Mouse (Mus musculus) MEL (cell line): Measurements from ENCODE around the gene Amotl1. TPM values are rescaled to one million over a fixed set of nuclear protein-coding genes. Genes with fewer than 3 reads are reported as not detected.
A peak's percentile ranks its signal among the peaks of the same experiment; 100 is the strongest.

ENCODE experiments used
- DNase-seq: peaks from one replicate; pipeline ENCODE4 v3.0.0; 2011; ENCODE audit warnings: low read depth, low spot score
- H3K27ac ChIP-seq: 2 replicates; pipeline ENCODE4 v1.5.1; 2012; ENCODE audit warnings: low read depth, mild to moderate bottlenecking, control low read depth, low read length, moderate library complexity; ENCODE audit not compliant: control insufficient read depth
- H3K27me3 ChIP-seq, 2 experiments: fragments of 150-350 bp in 1 of 2; sonication (generic) in 1 of 2; 2 replicates each; pipeline ENCODE4 v1.6.1; 2012; ENCODE audit warnings: low read length in 2 of 2, mild to moderate bottlenecking in 2 of 2, improper control_type of control experiment in 1 of 2, moderate library complexity in 1 of 2; ENCODE audit not compliant: insufficient read depth in 2 of 2, control insufficient read depth in 1 of 2
- H3K36me3 ChIP-seq, 2 experiments: 2 replicates each; pipeline ENCODE4 v1.6.1; 2012 to 2014; ENCODE audit warnings: low read length in 2 of 2, improper control_type of control experiment in 1 of 2, inconsistent platforms in 1 of 2, mild to moderate bottlenecking in 1 of 2; ENCODE audit not compliant: insufficient read depth in 2 of 2, control insufficient read depth in 1 of 2
- H3K4me1 ChIP-seq, 2 experiments: fragments of 150-350 bp in 1 of 2; sonication (generic) in 1 of 2; 2 replicates each; pipeline ENCODE4 v1.6.1; 2012; ENCODE audit warnings: low read length in 2 of 2, improper control_type of control experiment in 1 of 2, mild to moderate bottlenecking in 1 of 2; ENCODE audit not compliant: insufficient read depth in 2 of 2, control insufficient read depth in 1 of 2
- H3K4me3 ChIP-seq, 2 experiments: fragments of 150-350 bp in 1 of 2; sonication (generic) in 1 of 2; 2 replicates each; pipeline ENCODE4 v1.5.1; 2012; ENCODE audit warnings: low read depth in 2 of 2, low read length in 2 of 2, mild to moderate bottlenecking in 2 of 2, moderate library complexity in 2 of 2, control low read depth in 1 of 2, improper control_type of control experiment in 1 of 2; ENCODE audit not compliant: control insufficient read depth in 1 of 2, insufficient read depth in 1 of 2
- H3K79me2 ChIP-seq: 2 replicates; pipeline ENCODE4 v1.6.1; 2012; ENCODE audit warnings: mild to moderate bottlenecking, low read length, moderate library complexity; ENCODE audit not compliant: control insufficient read depth, poor library complexity, insufficient read depth
- H3K9ac ChIP-seq: 2 replicates; pipeline ENCODE4 v1.6.1; 2012; ENCODE audit warnings: low read depth, mild to moderate bottlenecking, control low read depth, low read length, moderate library complexity; ENCODE audit not compliant: control insufficient read depth, poor library complexity, severe bottlenecking
- H3K9me3 ChIP-seq: fragments of 150-350 bp; sonication (generic); replicated peaks from 2 replicates; pipeline ENCODE4 v1.6.1; 2012; ENCODE audit warnings: mild to moderate bottlenecking, low read length, improper control_type of control experiment, moderate library complexity; ENCODE audit not compliant: insufficient read depth
- CHD1 ChIP-seq: IDR thresholded peaks from 2 replicates; pipeline ENCODE4 v1.6.1; 2012; ENCODE audit warnings: low read depth, mild to moderate bottlenecking, inconsistent platforms, low read length, improper control_type of control experiment
- E2F4 ChIP-seq: IDR thresholded peaks from 2 replicates; pipeline ENCODE4 v1.6.1; 2011; ENCODE audit warnings: low read depth, low read length, improper control_type of control experiment, borderline replicate concordance
- ELF1 ChIP-seq: IDR thresholded peaks from 2 replicates; pipeline ENCODE4 v1.6.1; 2014; ENCODE audit warnings: low read depth, mild to moderate bottlenecking, inconsistent platforms, low read length, improper control_type of control experiment, moderate library complexity
- EP300 ChIP-seq, 2 experiments: IDR thresholded peaks; 2 replicates each; pipeline ENCODE4 v1.6.1; 2011; ENCODE audit warnings: improper control_type of control experiment in 2 of 2, low read length in 2 of 2, low read depth in 1 of 2, mild to moderate bottlenecking in 1 of 2
- JUND ChIP-seq: IDR thresholded peaks from 2 replicates; pipeline ENCODE4 v1.6.1; 2011; ENCODE audit warnings: low read depth, mild to moderate bottlenecking, improper control_type of control experiment, low read length
- MAFK ChIP-seq: IDR thresholded peaks from 2 replicates; pipeline ENCODE4 v1.6.1; 2011; ENCODE audit warnings: low read depth, mild to moderate bottlenecking, low read length, improper control_type of control experiment, borderline replicate concordance
- MAX ChIP-seq: IDR thresholded peaks from 2 replicates; pipeline ENCODE4 v1.6.1; 2011; ENCODE audit warnings: low read length, improper control_type of control experiment
- MAZ ChIP-seq: IDR thresholded peaks from 2 replicates; pipeline ENCODE4 v1.6.1; 2012; ENCODE audit warnings: low read depth, mild to moderate bottlenecking, inconsistent platforms, low read length, improper control_type of control experiment
- MXI1 ChIP-seq: IDR thresholded peaks from 2 replicates; pipeline ENCODE4 v1.6.1; 2011; ENCODE audit warnings: mild to moderate bottlenecking, low read depth, low read length, improper control_type of control experiment
- NRF1 ChIP-seq: IDR thresholded peaks from 2 replicates; pipeline ENCODE4 v1.6.1; 2014; ENCODE audit warnings: low read depth, mild to moderate bottlenecking, inconsistent platforms, low read length, improper control_type of control experiment, moderate library complexity; ENCODE audit not compliant: poor library complexity, insufficient read depth, severe bottlenecking
- POLR2AphosphoS2 ChIP-seq: IDR thresholded peaks from 2 replicates; pipeline ENCODE4 v1.6.1; 2011; ENCODE audit warnings: low read length, improper control_type of control experiment
- RAD21 ChIP-seq: IDR thresholded peaks from 2 replicates; pipeline ENCODE4 v1.6.1; 2011; ENCODE audit warnings: mild to moderate bottlenecking, low read depth, low read length, improper control_type of control experiment
- SIN3A ChIP-seq: IDR thresholded peaks from 2 replicates; pipeline ENCODE4 v1.6.1; 2012; ENCODE audit warnings: low read length, improper control_type of control experiment, inconsistent platforms
- SMC3 ChIP-seq: IDR thresholded peaks from 2 replicates; pipeline ENCODE4 v1.6.1; 2011; ENCODE audit warnings: low read depth, low read length, improper control_type of control experiment
- TAL1 ChIP-seq: IDR thresholded peaks from 2 replicates; pipeline ENCODE4 v1.6.1; 2012; ENCODE audit warnings: mild to moderate bottlenecking, inconsistent platforms, low read length, moderate library complexity, mixed read lengths
- TBP ChIP-seq: IDR thresholded peaks from 2 replicates; pipeline ENCODE4 v1.8.0; 2011; ENCODE audit warnings: low read depth, low read length, improper control_type of control experiment
- ZKSCAN1 ChIP-seq: IDR thresholded peaks from 2 replicates; pipeline ENCODE4 v1.6.1; 2012; ENCODE audit warnings: low read depth, mild to moderate bottlenecking, inconsistent platforms, low read length, improper control_type of control experiment, moderate library complexity
- polyA plus RNA-seq, 2 experiments: library from polyadenylated mRNA; stranded (reverse) in 1 of 2; unstranded in 1 of 2; fragments of >175 nt in 1 of 2; fragments of >200 nt in 1 of 2; gene quantifications; 2 replicates each; pipeline versions ENCODE4 v1.2.1 to v1.2.4; 2012; ENCODE audit warnings: low replicate concordance in 2 of 2, low read depth in 1 of 2; ENCODE audit not compliant: insufficient read length in 2 of 2, insufficient read depth in 1 of 2, missing spikeins in 1 of 2
- total RNA-seq: library from RNA; depleted of rRNA; stranded (reverse); fragments of 300-350 nt; gene quantifications from 2 replicates; pipeline ENCODE4 v1.2.3, GENCODE M21; 2012

Gene Amotl1
- total and polyA plus RNA-seq, 3 experiments = 7.4 to 9.3 TPM; not detected in 1

DNA sequence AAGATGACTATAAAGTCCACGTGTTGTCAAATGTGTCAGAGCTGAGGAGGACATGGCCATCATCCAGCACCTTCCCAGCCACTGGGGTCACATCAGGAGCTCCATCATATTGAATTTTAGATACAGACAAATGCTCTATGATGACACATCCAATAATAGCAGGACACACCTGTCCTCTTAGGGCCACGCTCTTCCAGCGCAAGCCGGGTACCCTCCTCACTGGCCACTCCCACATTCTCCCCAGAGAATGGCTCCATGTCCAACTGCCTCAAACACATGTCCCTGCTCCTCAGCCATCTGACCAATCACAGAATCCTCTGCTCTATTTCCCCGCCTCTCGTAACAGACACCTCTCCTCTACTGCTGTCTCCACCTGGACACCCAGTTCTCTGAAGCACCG lies 54.2 kb downstream of the Amotl1 start:
- TF ChIP-seq NRF1 (no peak), TAL1 (no peak), MXI1 (no peak), EP300 (IDR thresholded peaks at IDR 0.05; ENCODE audit: low read depth in 1 of 2, low read length in 2 of 2) (no peak), ZKSCAN1 (no peak), JUND (no peak), RAD21 (no peak), MAX (no peak), MAZ (no peak), SIN3A (no peak), MAFK (no peak), CHD1 (no peak), TBP (no peak), POLR2AphosphoS2 (no peak)
- no peak overlapping the region for H3K4me3 ChIP-seq
- no peaks in the 10 kb centered on the region for H3K36me3 ChIP-seq
- H3K4me1 ChIP-seq = no peaks in the 10 kb centered on the region; a peak in 1 of 4 replicates
- H3K27me3 ChIP-seq = no peaks in the 10 kb centered on the region
- no peaks in the 10 kb centered on the region for H3K79me2 ChIP-seq
- no peaks in the 10 kb centered on the region for H3K9me3 ChIP-seq
- no peak overlapping the region for H3K9ac ChIP-seq
- no peak overlapping the region for H3K27ac ChIP-seq
- no peak for DNase-seq

DNA sequence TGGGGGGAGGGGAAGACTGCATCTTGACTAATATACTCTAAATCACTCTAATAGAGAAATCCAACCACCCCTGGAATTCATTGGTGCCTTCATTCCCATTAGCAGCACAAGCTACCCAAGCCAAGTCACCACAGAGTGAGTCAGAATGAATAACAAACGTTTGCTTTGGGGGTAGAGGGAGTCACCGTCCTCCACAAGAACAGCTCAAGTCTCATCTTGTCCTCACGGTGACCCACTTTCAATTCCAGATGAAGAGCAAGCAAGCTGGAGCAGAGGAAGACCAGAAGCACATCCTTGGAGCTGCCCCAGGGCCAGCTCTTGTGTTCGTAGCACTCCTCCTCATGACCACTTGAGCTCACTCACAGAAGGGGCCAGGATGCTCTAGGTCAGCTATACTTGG lies 56.2 kb downstream of the Amotl1 start:
- TF ChIP-seq ELF1 (no peak), SMC3 (no peak), E2F4 (no peak)

GRCm38 (mm10) chr9:14585702-14586101 lies 59.2 kb downstream of the Amotl1 start:
- no peaks in the 10 kb centered on the region; a peak in 1 of 4 replicates for H3K4me1 ChIP-seq
- no peaks in the 10 kb centered on the region for H3K36me3 ChIP-seq
- H3K9me3 ChIP-seq = no peaks in the 10 kb centered on the region
- no peak overlapping the region for H3K4me3 ChIP-seq
- TF ChIP-seq JUND (peak; percentile 69; the same call in 1 of the 2 replicates), TAL1 (peak; percentile 7; the same call in 1 of the 2 replicates), MXI1 (no peak)
- TF ChIP-seq, all 39 proteins: peak for 2
- Histone ChIP-seq H3K9ac (no peak overlapping the region), H3K27me3 (no peaks in the 10 kb centered on the region), H3K79me2 (no peaks in the 10 kb centered on the region), H3K27ac (no peak overlapping the region)
- no peak for DNase-seq

More for the DNA sequence above, 56.2 kb downstream of the Amotl1 start:
- no peaks in the 10 kb centered on the region; a peak in 1 of 4 replicates for H3K4me1 ChIP-seq
- no peaks in the 10 kb centered on the region for H3K36me3 ChIP-seq
- H3K79me2 ChIP-seq = no peaks in the 10 kb centered on the region
- no peaks in the 10 kb centered on the region for H3K9me3 ChIP-seq
- H3K9ac ChIP-seq = no peak overlapping the region
- DNase-seq = no peak
- no peak overlapping the region for H3K27ac ChIP-seq
- H3K27me3 ChIP-seq = no peaks in the 10 kb centered on the region
- no peak overlapping the region for H3K4me3 ChIP-seq
